Mouse (Mus musculus): ENCODE data around the gene 4930544D05Rik. TPM values are rescaled to one million over a fixed set of nuclear protein-coding genes. Genes with fewer than 3 reads are reported as not detected.
A peak's percentile ranks its signal among the peaks of the same experiment; 100 is the strongest.
"Not testable (repeated sequence)": the region's sequence is repeated elsewhere in the genome, so short reads cannot be mapped to it uniquely, and the experiment has no call there.

Gene 4930544D05Rik
- polyA plus RNA-seq (2015; fragmentation: Nextera tagmentation; extraction: Ambion mirVana) = 0.23 TPM in 1 of 2 replicates, not detected in the other

GRCm38 (mm10) chr11:70615516-70616093 lies at the start of gene 4930544D05Rik:
4930544D05Rik (plus strand) TSS chr11:70615848.
- WGBS = 15% methylated on average over 21 of the region's 21 CpGs
- H3K36me3 ChIP-seq = peaks cover 15% of the 10 kb centered on the region
- H3K4me1 ChIP-seq = peaks cover 11% of the 10 kb centered on the region
- H3K9me3 ChIP-seq = no peaks in the 10 kb centered on the region
- peak within 1 kb of the TSS; percentile 78 for H3K27ac ChIP-seq
- peak within 1 kb of the TSS; percentile 44 for H3K4me3 ChIP-seq (replicated peaks)
- H3K9ac ChIP-seq = 0 out of 2 replicates have a peak within 1 kb of the TSS, but pooled peaks have one; percentile 27
- H3K27me3 ChIP-seq (replicated peaks) = 0 out of 2 replicates have a peak, but pooled peaks cover 3% of the 10 kb centered on the region
- H3K4me2 ChIP-seq = peak within 1 kb of the TSS; percentile 93
- no peak for ATAC-seq (ENCODE audit: insufficient read depth, low FRiP score, low read depth)

GRCm38 (mm10) chr11:70566586-70566985 lies 49.1 kb upstream of the 4930544D05Rik start:
- Histone ChIP-seq H3K4me3 (replicated peaks) (no peak overlapping the region), H3K9ac (no peak overlapping the region), H3K27ac (no peak overlapping the region), H3K9me3 (no peaks in the 10 kb centered on the region), H3K27me3 (replicated peaks) (no peaks in the 10 kb centered on the region), H3K36me3 (no peaks in the 10 kb centered on the region), H3K4me1 (peaks cover 20% of the 10 kb centered on the region), H3K4me2 (no peak overlapping the region)
- 63% methylated on average over 7 of the region's 7 CpGs for WGBS
- no peak for ATAC-seq (ENCODE audit: insufficient read depth, low FRiP score, low read depth)

GRCm38 (mm10) chr11:70570614-70571013 lies 45.0 kb upstream of the 4930544D05Rik start:
- ATAC-seq (ENCODE audit: insufficient read depth, low FRiP score, low read depth); H3K27ac ChIP-seq: not testable (repeated sequence)

GRCm38 (mm10) chr11:70571641-70572040 lies 44.0 kb upstream of the 4930544D05Rik start:
- Histone ChIP-seq H3K27me3 (replicated peaks) (no peaks in the 10 kb centered on the region), H3K4me3 (replicated peaks) (no peak overlapping the region), H3K9me3 (no peaks in the 10 kb centered on the region), H3K9ac (no peak overlapping the region), H3K4me1 (peaks cover 14% of the 10 kb centered on the region), H3K27ac (0 out of 2 replicates have a peak overlapping the region, but pooled peaks have one; percentile 19), H3K36me3 (no peaks in the 10 kb centered on the region), H3K4me2 (no peak overlapping the region)
- ATAC-seq (ENCODE audit: insufficient read depth, low FRiP score, low read depth) = no peak
- 63% methylated on average over 1 of the region's 1 CpGs for WGBS

More at GRCm38 (mm10) chr11:70570614-70571013, 45.0 kb upstream of the 4930544D05Rik start:
- WGBS = 80% methylated on average over 1 of the region's 1 CpGs
- peaks cover 11% of the 10 kb centered on the region for H3K4me1 ChIP-seq
- not testable (repeated sequence) for H3K27me3 ChIP-seq (replicated peaks); H3K9ac ChIP-seq; H3K9me3 ChIP-seq; H3K4me2 ChIP-seq; H3K36me3 ChIP-seq; H3K4me3 ChIP-seq (replicated peaks)

GRCm38 (mm10) chr11:70572348-70572902 lies 43.2 kb upstream of the 4930544D05Rik start:
- H3K27me3 ChIP-seq (replicated peaks) = no peaks in the 10 kb centered on the region
- H3K4me3 ChIP-seq (replicated peaks) = no peak overlapping the region
- H3K27ac ChIP-seq = peak overlapping the region; percentile 56; the same call in 1 of the 2 replicates
- no peaks in the 10 kb centered on the region for H3K9me3 ChIP-seq
- no peak overlapping the region for H3K4me2 ChIP-seq
- ATAC-seq (ENCODE audit: insufficient read depth, low FRiP score, low read depth) = no peak
- 41% methylated on average over 5 of the region's 5 CpGs for WGBS
- no peak overlapping the region for H3K9ac ChIP-seq
- no peaks in the 10 kb centered on the region for H3K36me3 ChIP-seq
- peaks cover 15% of the 10 kb centered on the region for H3K4me1 ChIP-seq

- Histone ChIP-seq H3K9ac (no peak overlapping the region), H3K36me3 (no peaks in the 10 kb centered on the region), H3K4me2 (no peak overlapping the region), H3K4me3 (replicated peaks) (no peak overlapping the region), H3K4me1 (peaks cover 29% of the 10 kb centered on the region), H3K27ac (0 out of 2 replicates have a peak overlapping the region, but pooled peaks have one; percentile 1), H3K9me3 (no peaks in the 10 kb centered on the region), H3K27me3 (replicated peaks) (no peaks in the 10 kb centered on the region)
- ATAC-seq (ENCODE audit: insufficient read depth, low FRiP score, low read depth) = no peak
- 79% methylated on average over 6 of the region's 6 CpGs for WGBS
These were observed 41.8 kb upstream of the 4930544D05Rik start for GRCm38 (mm10) chr11:70573872-70574271.

- no peak for ATAC-seq (ENCODE audit: insufficient read depth, low FRiP score, low read depth)
These were observed 38.4 kb upstream of the 4930544D05Rik start for GRCm38 (mm10) chr11:70577201-70577600.

GRCm38 (mm10) chr11:70578962-70579361 lies 36.7 kb upstream of the 4930544D05Rik start:
- no peak overlapping the region for H3K4me2 ChIP-seq
- H3K36me3 ChIP-seq = no peaks in the 10 kb centered on the region
- H3K4me3 ChIP-seq (replicated peaks) = no peak overlapping the region
- peaks cover 41% of the 10 kb centered on the region for H3K4me1 ChIP-seq
- WGBS = 76% methylated on average over 6 of the region's 6 CpGs
- ATAC-seq (ENCODE audit: insufficient read depth, low FRiP score, low read depth) = no peak
- H3K9me3 ChIP-seq = no peaks in the 10 kb centered on the region
- peak overlapping the region; percentile 58 for H3K27ac ChIP-seq
- no peaks in the 10 kb centered on the region for H3K27me3 ChIP-seq (replicated peaks)
- H3K9ac ChIP-seq = no peak overlapping the region

More at GRCm38 (mm10) chr11:70577201-70577600, 38.4 kb upstream of the 4930544D05Rik start:
- Histone ChIP-seq H3K4me1 (peaks cover 36% of the 10 kb centered on the region), H3K36me3 (no peaks in the 10 kb centered on the region), H3K9ac (no peak overlapping the region), H3K27me3 (replicated peaks) (no peaks in the 10 kb centered on the region), H3K27ac (peak overlapping the region; percentile 58), H3K9me3 (no peaks in the 10 kb centered on the region), H3K4me3 (replicated peaks) (no peak overlapping the region), H3K4me2 (0 out of 2 replicates have a peak overlapping the region, but pooled peaks have one; percentile 32)
- WGBS = 59% methylated on average over 3 of the region's 3 CpGs

GRCm38 (mm10) chr11:70579710-70580357 lies 35.8 kb upstream of the 4930544D05Rik start:
- no peak for ATAC-seq (ENCODE audit: insufficient read depth, low FRiP score, low read depth)
- Histone ChIP-seq H3K36me3 (no peaks in the 10 kb centered on the region), H3K4me3 (replicated peaks) (no peak overlapping the region), H3K9me3 (no peaks in the 10 kb centered on the region), H3K27ac (peak overlapping the region; percentile 58), H3K27me3 (replicated peaks) (no peaks in the 10 kb centered on the region), H3K4me1 (peaks cover 42% of the 10 kb centered on the region), H3K9ac (no peak overlapping the region), H3K4me2 (no peak overlapping the region)
- 68% methylated on average over 9 of the region's 9 CpGs for WGBS

- ATAC-seq (ENCODE audit: insufficient read depth, low FRiP score, low read depth) = no peak
- no peak overlapping the region for H3K9ac ChIP-seq
- 41% methylated on average over 5 of the region's 5 CpGs for WGBS
- H3K4me1 ChIP-seq = peaks cover 47% of the 10 kb centered on the region
- no peak overlapping the region for H3K4me3 ChIP-seq (replicated peaks)
- no peak overlapping the region for H3K4me2 ChIP-seq
- no peaks in the 10 kb centered on the region for H3K9me3 ChIP-seq
- no peaks in the 10 kb centered on the region for H3K36me3 ChIP-seq
- H3K27me3 ChIP-seq (replicated peaks) = no peaks in the 10 kb centered on the region
- peak overlapping the region; percentile 58 for H3K27ac ChIP-seq
These were observed 35.3 kb upstream of the 4930544D05Rik start for GRCm38 (mm10) chr11:70580358-70580720.

GRCm38 (mm10) chr11:70580921-70581320 lies 34.7 kb upstream of the 4930544D05Rik start:
- Histone ChIP-seq H3K4me2 (no peak overlapping the region), H3K36me3 (no peaks in the 10 kb centered on the region), H3K4me3 (replicated peaks) (no peak overlapping the region), H3K9me3 (no peaks in the 10 kb centered on the region), H3K4me1 (peaks cover 53% of the 10 kb centered on the region), H3K27ac (no peak overlapping the region), H3K9ac (no peak overlapping the region), H3K27me3 (replicated peaks) (no peaks in the 10 kb centered on the region)
- ATAC-seq (ENCODE audit: insufficient read depth, low FRiP score, low read depth) = no peak
- 75% methylated on average over 3 of the region's 3 CpGs for WGBS

- H3K9me3 ChIP-seq = no peaks in the 10 kb centered on the region
- H3K9ac ChIP-seq = no peak overlapping the region
- H3K36me3 ChIP-seq = no peaks in the 10 kb centered on the region
- no peaks in the 10 kb centered on the region for H3K27me3 ChIP-seq (replicated peaks)
- H3K4me3 ChIP-seq (replicated peaks) = no peak overlapping the region
- H3K27ac ChIP-seq = 0 out of 2 replicates have a peak overlapping the region, but pooled peaks have one; percentile 79
- WGBS = 52% methylated on average over 3 of the region's 3 CpGs
- peaks cover 58% of the 10 kb centered on the region for H3K4me1 ChIP-seq
- ATAC-seq (ENCODE audit: insufficient read depth, low FRiP score, low read depth) = no peak
- H3K4me2 ChIP-seq = no peak overlapping the region
These were observed 33.5 kb upstream of the 4930544D05Rik start for GRCm38 (mm10) chr11:70582196-70582595.
